Mouse (Mus musculus) limb, embryonic 13.5 days (tissue): ENCODE measurements at regions not wholly inside any gene's neighbourhood (a gene's known extent, or its start where the extent isn't known, plus 50 kb on each side); places are given as distances from the start of the nearest gene placed in this dataset.

Experiments
- ATAC-seq: fragments of 200-750 bp; cut with Nextera tagmentation; 2 replicates; pipeline ENCODE4 v1.8.0; 2017; ENCODE audit warnings: low read depth, moderate number of reproducible peaks, moderate TSS enrichment; ENCODE audit not compliant: low FRiP score
- H3K27ac ChIP-seq: fragments of 300-500 bp; sonication (generic); 2 replicates; pipeline ENCODE4 v1.5.1; 2015; ENCODE audit warnings: inconsistent platforms, mild to moderate bottlenecking, moderate library complexity
- H3K27me3 ChIP-seq: fragments of 300-500 bp; sonication (generic); 2 replicates; pipeline ENCODE4 v1.6.1; 2015; ENCODE audit warnings: mild to moderate bottlenecking, inconsistent platforms
- H3K36me3 ChIP-seq: fragments of 300-500 bp; sonication (generic); 2 replicates; pipeline ENCODE4 v1.6.1; 2015; ENCODE audit warnings: inconsistent platforms, mild to moderate bottlenecking, moderate library complexity
- H3K4me1 ChIP-seq: fragments of 300-500 bp; sonication (generic); 2 replicates; pipeline ENCODE4 v1.6.1; 2015; ENCODE audit warnings: inconsistent platforms
- H3K4me2 ChIP-seq: fragments of 300-500 bp; sonication (generic); replicated peaks from 2 replicates; pipeline ENCODE4 v1.6.1; 2015; ENCODE audit warnings: inconsistent platforms, mild to moderate bottlenecking, moderate library complexity
- H3K4me3 ChIP-seq: fragments of 300-500 bp; sonication (generic); 2 replicates; pipeline ENCODE4 v1.5.1; 2015; ENCODE audit warnings: moderate library complexity, mild to moderate bottlenecking, inconsistent platforms
- H3K9ac ChIP-seq: fragments of 300-500 bp; sonication (generic); 2 replicates; pipeline ENCODE4 v1.6.1; 2015; ENCODE audit warnings: mild to moderate bottlenecking, inconsistent platforms
- H3K9me3 ChIP-seq: fragments of 300-500 bp; sonication (generic); 2 replicates; pipeline ENCODE4 v1.6.1; 2016; ENCODE audit warnings: inconsistent platforms
- WGBS: fragments of 180-500 bp; shearing (Covaris S2); methylation state at CpG from one replicate; pipeline ENCODE4 v1.1.7; 2015; 5-methylcytosine and 5-hydroxymethylcytosine counted together

DNA sequence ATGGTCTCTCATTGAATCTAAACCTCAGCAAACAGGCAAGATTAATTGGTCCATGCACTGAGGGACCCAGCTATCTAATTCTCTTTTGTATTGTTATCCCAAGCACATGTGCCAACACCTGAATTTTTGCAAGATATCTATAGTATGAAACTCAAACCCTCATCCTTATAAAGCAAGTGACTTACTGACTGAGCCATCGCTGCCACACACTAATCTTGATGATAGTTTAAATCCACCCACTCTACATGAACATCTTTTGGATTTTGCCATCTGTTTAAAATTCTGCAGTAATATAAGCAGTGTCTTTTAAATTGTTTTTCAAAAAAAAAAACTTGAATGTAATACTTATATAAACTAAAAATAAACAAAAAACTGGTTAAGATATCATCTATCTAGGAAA lies 280.9 kb downstream of the Pcdh10 start:
- no peak for ATAC-seq
- Histone ChIP-seq H3K9ac (no peak overlapping the region), H3K4me1 (no peaks in the 10 kb centered on the region), H3K9me3 (no peaks in the 10 kb centered on the region), H3K36me3 (no peaks in the 10 kb centered on the region), H3K4me2 (no peak overlapping the region), H3K27me3 (no peaks in the 10 kb centered on the region), H3K27ac (no peak overlapping the region), H3K4me3 (no peak overlapping the region)
- 90% methylated on average over 1 of the region's 1 CpGs for WGBS

DNA sequence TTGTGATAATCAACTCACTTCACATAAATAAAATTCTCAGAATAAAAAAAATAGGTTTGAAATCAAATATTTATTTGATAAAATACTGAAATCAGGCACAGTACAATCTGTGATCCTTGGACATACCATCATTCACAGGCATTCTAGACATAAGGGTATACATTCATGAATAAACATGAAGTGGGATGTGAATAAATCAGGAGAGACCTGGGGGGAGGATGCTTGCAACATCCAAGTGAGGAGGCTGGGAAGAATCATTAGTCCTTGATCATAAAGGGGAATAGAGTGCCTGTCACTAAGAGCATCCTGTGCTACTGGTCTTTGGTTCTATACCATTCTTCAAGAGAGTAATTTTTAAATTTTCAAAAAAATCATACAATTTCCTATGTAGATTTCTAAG lies 292.2 kb downstream of the Pcdh10 start:
- H3K36me3 ChIP-seq: no peaks in the 10 kb centered on the region
- ATAC-seq: no peak
- no peak overlapping the region for H3K9ac ChIP-seq
- H3K27ac ChIP-seq: no peak overlapping the region
- no peak overlapping the region for H3K4me2 ChIP-seq
- no peaks in the 10 kb centered on the region for H3K9me3 ChIP-seq
- H3K27me3 ChIP-seq: no peaks in the 10 kb centered on the region
- no peaks in the 10 kb centered on the region for H3K4me1 ChIP-seq
- no peak overlapping the region for H3K4me3 ChIP-seq

GRCm38 (mm10) chr3:45677672-45678071 lies 299.5 kb downstream of the Pcdh10 start:
- Histone ChIP-seq H3K27ac (no peak overlapping the region), H3K4me2 (no peak overlapping the region), H3K27me3 (peaks cover 20% of the 10 kb centered on the region), H3K9me3 (no peaks in the 10 kb centered on the region), H3K9ac (no peak overlapping the region), H3K36me3 (no peaks in the 10 kb centered on the region), H3K4me1 (no peaks in the 10 kb centered on the region), H3K4me3 (no peak overlapping the region)
- no peak for ATAC-seq
- WGBS: 88% methylated on average over 6 of the region's 6 CpGs

GRCm38 (mm10) chr3:45681410-45681809 lies 303.2 kb downstream of the Pcdh10 start:
- no peak for ATAC-seq
- WGBS: 12% methylated on average over 12 of the region's 12 CpGs
- no peak overlapping the region for H3K4me2 ChIP-seq
- no peaks in the 10 kb centered on the region for H3K36me3 ChIP-seq
- no peak overlapping the region for H3K9ac ChIP-seq
- H3K4me1 ChIP-seq: no peaks in the 10 kb centered on the region
- H3K27me3 ChIP-seq: peaks cover 22% of the 10 kb centered on the region
- no peak overlapping the region for H3K27ac ChIP-seq
- H3K4me3 ChIP-seq: no peak overlapping the region
- H3K9me3 ChIP-seq: no peaks in the 10 kb centered on the region

- WGBS: 54% methylated on average over 1 of the region's 1 CpGs
- H3K36me3 ChIP-seq: no peaks in the 10 kb centered on the region
- H3K4me2 ChIP-seq: no peak overlapping the region
- no peaks in the 10 kb centered on the region for H3K27me3 ChIP-seq
- no peak overlapping the region for H3K4me3 ChIP-seq
- no peaks in the 10 kb centered on the region for H3K9me3 ChIP-seq
- H3K4me1 ChIP-seq: no peaks in the 10 kb centered on the region
- no peak for ATAC-seq
- H3K9ac ChIP-seq: no peak overlapping the region
- H3K27ac ChIP-seq: no peak overlapping the region
Measured at GRCm38 (mm10) chr3:45707891-45708290, 329.7 kb downstream of the Pcdh10 start.
